Mouse (Mus musculus): ENCODE measurements around the gene Sipa1l1. TPM values are rescaled to one million over a fixed set of nuclear protein-coding genes. Genes with fewer than 3 reads are reported as not detected.

Sipa1l1 gene
- polyA plus RNA-seq, 1 experiment: 56.7 TPM

GRCm38 (mm10) chr12:82220367-82221089 is 51.4 kb downstream of the Sipa1l1 start:
- TF ChIP-seq GATA1 (IDR thresholded peaks at IDR 0.05; ENCODE audit: low read length): no peak

GRCm38 (mm10) chr12:82223126-82223815 is 54.2 kb downstream of the Sipa1l1 start:
- TF ChIP-seq GATA1 (IDR thresholded peaks at IDR 0.05; ENCODE audit: low read length): no peak

- peak; percentile 23 for TF ChIP-seq GATA1 (IDR thresholded peaks at IDR 0.05; ENCODE audit: low read length)
These were observed 55.7 kb downstream of the Sipa1l1 start for GRCm38 (mm10) chr12:82224848-82225247.

- no peak for TF ChIP-seq GATA1 (IDR thresholded peaks at IDR 0.05; ENCODE audit: low read length)
These were observed 56.2 kb downstream of the Sipa1l1 start for GRCm38 (mm10) chr12:82225278-82225677.

GRCm38 (mm10) chr12:82225751-82226228 is 56.7 kb downstream of the Sipa1l1 start:
- peak; percentile 84 for TF ChIP-seq GATA1 (IDR thresholded peaks at IDR 0.05; ENCODE audit: low read length)

GRCm38 (mm10) chr12:82226311-82227066 is 57.4 kb downstream of the Sipa1l1 start:
- no peak for TF ChIP-seq GATA1 (IDR thresholded peaks at IDR 0.05; ENCODE audit: low read length)

- TF ChIP-seq GATA1 (IDR thresholded peaks at IDR 0.05; ENCODE audit: low read length): no peak
These were observed 61.0 kb downstream of the Sipa1l1 start for GRCm38 (mm10) chr12:82230127-82230526.

- TF ChIP-seq GATA1 (IDR thresholded peaks at IDR 0.05; ENCODE audit: low read length): no peak
These were observed 62.1 kb downstream of the Sipa1l1 start for GRCm38 (mm10) chr12:82231191-82231590.

GRCm38 (mm10) chr12:82233177-82233576 is 64.1 kb downstream of the Sipa1l1 start:
- peak; percentile 12 for TF ChIP-seq GATA1 (IDR thresholded peaks at IDR 0.05; ENCODE audit: low read length)

GRCm38 (mm10) chr12:82234463-82235223 is 65.5 kb downstream of the Sipa1l1 start:
- no peak for TF ChIP-seq GATA1 (IDR thresholded peaks at IDR 0.05; ENCODE audit: low read length)

- TF ChIP-seq GATA1 (IDR thresholded peaks at IDR 0.05; ENCODE audit: low read length): no peak
These were observed 68.0 kb downstream of the Sipa1l1 start for GRCm38 (mm10) chr12:82237095-82237494.

GRCm38 (mm10) chr12:82237946-82238345 is 68.8 kb downstream of the Sipa1l1 start:
- TF ChIP-seq GATA1 (IDR thresholded peaks at IDR 0.05; ENCODE audit: low read length): no peak

- no peak for TF ChIP-seq GATA1 (IDR thresholded peaks at IDR 0.05; ENCODE audit: low read length)
These were observed 71.6 kb downstream of the Sipa1l1 start for GRCm38 (mm10) chr12:82240674-82241073.

- TF ChIP-seq GATA1 (IDR thresholded peaks at IDR 0.05; ENCODE audit: low read length): peak; percentile 38
These were observed 76.1 kb downstream of the Sipa1l1 start for GRCm38 (mm10) chr12:82245219-82245618.

- no peak for TF ChIP-seq GATA1 (IDR thresholded peaks at IDR 0.05; ENCODE audit: low read length)
These were observed 77.3 kb downstream of the Sipa1l1 start for GRCm38 (mm10) chr12:82246422-82246821.
